Comparison of ENCODE assay signal across 15 mouse cellular contexts in the genomic region with DNA sequence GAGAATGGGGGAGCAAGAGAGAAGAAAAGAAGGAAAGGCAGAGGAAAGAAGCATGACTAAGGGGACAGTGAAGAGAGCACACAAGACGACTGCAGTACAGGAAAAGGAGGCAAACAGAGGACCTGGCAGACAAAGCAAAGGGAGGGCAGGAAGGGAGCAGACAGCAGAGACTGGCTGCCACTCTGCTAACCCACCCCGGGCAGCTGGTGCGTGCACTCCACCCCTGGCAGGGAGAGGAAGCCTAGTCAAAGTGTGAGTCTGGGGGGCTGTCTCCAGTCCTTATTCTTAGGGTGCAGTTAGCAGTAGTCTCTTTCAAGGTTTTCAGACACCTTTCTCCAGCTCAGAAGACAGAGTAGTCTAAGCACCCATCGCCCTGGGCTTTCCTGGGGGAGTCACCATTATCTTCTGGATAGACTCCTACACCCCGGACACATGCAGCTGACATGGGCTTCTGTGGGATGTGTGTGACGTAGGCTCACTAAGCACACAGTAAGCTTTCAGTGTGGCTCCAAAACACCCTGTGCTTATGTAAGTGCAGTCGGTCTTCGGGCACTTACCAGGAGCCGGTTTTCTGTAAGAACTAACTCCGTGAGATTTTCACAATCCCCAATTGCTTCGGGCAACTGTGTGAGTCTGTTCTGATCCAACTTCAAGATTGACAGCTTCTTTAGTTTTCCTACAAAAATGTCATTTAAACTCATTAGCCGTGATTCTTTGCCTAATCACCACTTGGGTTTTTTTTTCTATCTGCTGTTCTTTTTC.
"Had no signal": no experiment of that assay in that cellular context is flagged by ENCODE, and none has a peak within 500 bp of the region (broad histone marks: within the 10 kb centered on the region; RNA-seq: fewer than 3 reads in every experiment).

No protein-coding gene starts in this region.

- H3K36me3 ChIP-seq: lung, embryonic 15.5 days had no signal

- H3K4me2 ChIP-seq: limb, embryonic 12.5 days; liver, embryonic 13.5 days; lung, embryonic 15.5 days; midbrain, embryonic 12.5 days; stomach, embryonic 15.5 days had no signal

- H3K27me3 ChIP-seq: limb, embryonic 12.5 days; liver, embryonic 13.5 days; lung, embryonic 15.5 days; megakaryocyte, embryonic 14.5 days; midbrain, embryonic 12.5 days; stomach, embryonic 15.5 days had no signal

- H3K4me1 ChIP-seq: liver, embryonic 13.5 days; lung, embryonic 15.5 days; stomach, embryonic 15.5 days had no signal

- DNase-seq: kidney, postnatal 36 days; liver; liver, embryonic 13.5 days; liver, postnatal 0 days; lung, postnatal 14 days; right cerebral cortex, postnatal 14 days; thymus, adult 2 months; thymus, postnatal 36 days had no signal

- H3K27ac ChIP-seq: kidney, postnatal 0 days; limb, embryonic 12.5 days; liver, embryonic 13.5 days; lung, embryonic 15.5 days; macrophage; midbrain, embryonic 12.5 days; stomach, embryonic 15.5 days had no signal

- ATAC-seq: liver, postnatal 0 days had no signal

- H3K9ac ChIP-seq: limb, embryonic 12.5 days; liver, embryonic 13.5 days; liver, postnatal 0 days; lung, embryonic 15.5 days; midbrain, embryonic 12.5 days; stomach, embryonic 15.5 days had no signal

- H3K9me3 ChIP-seq: limb, embryonic 12.5 days; liver, embryonic 13.5 days; lung, embryonic 15.5 days; megakaryocyte, embryonic 14.5 days; midbrain, embryonic 12.5 days; stomach, embryonic 15.5 days had no signal

- H3K4me3 ChIP-seq: limb, embryonic 12.5 days; liver, embryonic 13.5 days; lung, embryonic 15.5 days; megakaryocyte, embryonic 14.5 days; midbrain, embryonic 12.5 days; stomach, embryonic 15.5 days had no signal
